Mouse (Mus musculus): ENCODE results near the gene Cit.

Cit gene

GRCm38 (mm10) chr5:116006324-116007099 lies 161.4 kb downstream of the Cit start:
- DNase-seq (ENCODE audit: extremely low read depth, low read depth, low spot score), result no peak

GRCm38 (mm10) chr5:116007723-116008122 lies 162.6 kb downstream of the Cit start:
- no peak for DNase-seq (ENCODE audit: extremely low read depth, low read depth, low spot score)

GRCm38 (mm10) chr5:116009091-116009851 lies 164.2 kb downstream of the Cit start:
- no peak for DNase-seq (ENCODE audit: extremely low read depth, low read depth, low spot score)

GRCm38 (mm10) chr5:116009884-116010627 lies 165.0 kb downstream of the Cit start:
- DNase-seq (ENCODE audit: extremely low read depth, low read depth, low spot score), result no peak

- DNase-seq (ENCODE audit: extremely low read depth, low read depth, low spot score), result no peak
Observed at GRCm38 (mm10) chr5:116011700-116012099, 166.6 kb downstream of the Cit start.

- no peak for DNase-seq (ENCODE audit: extremely low read depth, low read depth, low spot score)
Observed at GRCm38 (mm10) chr5:116012503-116012902, 167.4 kb downstream of the Cit start.

GRCm38 (mm10) chr5:116013821-116014220 lies 168.7 kb downstream of the Cit start:
- no peak for DNase-seq (ENCODE audit: extremely low read depth, low read depth, low spot score)

- no peak for DNase-seq (ENCODE audit: extremely low read depth, low read depth, low spot score)
Observed at GRCm38 (mm10) chr5:116014237-116014636, 169.2 kb downstream of the Cit start.

GRCm38 (mm10) chr5:116016542-116016941 lies 171.5 kb downstream of the Cit start:
- no peak for DNase-seq (ENCODE audit: extremely low read depth, low read depth, low spot score)

- no peak for DNase-seq (ENCODE audit: extremely low read depth, low read depth, low spot score)
Observed at GRCm38 (mm10) chr5:116017391-116017790, 172.3 kb downstream of the Cit start.

- no peak for DNase-seq (ENCODE audit: extremely low read depth, low read depth, low spot score)
Observed at GRCm38 (mm10) chr5:116018196-116018595, 173.1 kb downstream of the Cit start.

- DNase-seq (ENCODE audit: extremely low read depth, low read depth, low spot score), result no peak
Observed at GRCm38 (mm10) chr5:116018784-116019183, 173.7 kb downstream of the Cit start.

GRCm38 (mm10) chr5:116019371-116019770 lies 174.3 kb downstream of the Cit start:
- no peak for DNase-seq (ENCODE audit: extremely low read depth, low read depth, low spot score)

GRCm38 (mm10) chr5:116021552-116021951 lies 176.5 kb downstream of the Cit start:
- DNase-seq (ENCODE audit: extremely low read depth, low read depth, low spot score), result no peak

- no peak for DNase-seq (ENCODE audit: extremely low read depth, low read depth, low spot score)
Observed at GRCm38 (mm10) chr5:116022131-116022530, 177.1 kb downstream of the Cit start.

GRCm38 (mm10) chr5:116022658-116023200 lies 177.7 kb downstream of the Cit start:
- DNase-seq (ENCODE audit: extremely low read depth, low read depth, low spot score), result no peak

GRCm38 (mm10) chr5:116023251-116023661 lies 178.2 kb downstream of the Cit start:
- no peak for DNase-seq (ENCODE audit: extremely low read depth, low read depth, low spot score)

- no peak for DNase-seq (ENCODE audit: extremely low read depth, low read depth, low spot score)
Observed at GRCm38 (mm10) chr5:116023821-116024284, 178.8 kb downstream of the Cit start.

- DNase-seq (ENCODE audit: extremely low read depth, low read depth, low spot score), result no peak
Observed at GRCm38 (mm10) chr5:116024327-116024739, 179.3 kb downstream of the Cit start, which contains the start of gene Prkab1. Gene Prkab1, minus strand, starts transcription at chr5:116024508.

GRCm38 (mm10) chr5:116026107-116026506 lies 181.0 kb downstream of the Cit start:
- DNase-seq (ENCODE audit: extremely low read depth, low read depth, low spot score), result no peak

- DNase-seq (ENCODE audit: extremely low read depth, low read depth, low spot score), result no peak
Observed at GRCm38 (mm10) chr5:116026561-116026960, 181.5 kb downstream of the Cit start.
